Mouse (Mus musculus) liver, postnatal 0 days (tissue): ENCODE data around the gene Abcd2. TPM values are rescaled to one million over a fixed set of nuclear protein-coding genes. Genes with fewer than 3 reads are reported as not detected.

ENCODE experiments used
- ATAC-seq: fragments of 200-750 bp; cut with Nextera tagmentation; 2 replicates; pipeline ENCODE4 v1.8.0; 2017; ENCODE audit warnings: mild to moderate bottlenecking, moderate library complexity
- DNase-seq: peaks from one replicate; pipeline ENCODE4 v3.0.0-alpha.2; 2016
- H3K27ac ChIP-seq: fragments of 300-500 bp; sonication (generic); 2 replicates; pipeline ENCODE4 v1.5.1; 2014; ENCODE audit warnings: antibody characterized with exemption, moderate library complexity, mild to moderate bottlenecking, low read depth
- H3K27me3 ChIP-seq: fragments of 300-500 bp; sonication (generic); 2 replicates; pipeline ENCODE4 v1.6.1; 2014; ENCODE audit warnings: low read length, control low read depth, mixed read lengths; ENCODE audit not compliant: insufficient read depth
- H3K36me3 ChIP-seq: fragments of 300-500 bp; sonication (generic); replicated peaks from 2 replicates; pipeline ENCODE4 v1.6.1; 2014; ENCODE audit warnings: mild to moderate bottlenecking, control low read depth, low read length, moderate library complexity, mixed read lengths; ENCODE audit not compliant: insufficient read depth
- H3K4me1 ChIP-seq: fragments of 300-500 bp; sonication (generic); 2 replicates; pipeline ENCODE4 v1.6.1; 2014; ENCODE audit warnings: antibody characterized with exemption, mild to moderate bottlenecking, control low read depth; ENCODE audit not compliant: insufficient read depth
- H3K4me2 ChIP-seq: fragments of 300-500 bp; sonication (generic); 2 replicates; pipeline ENCODE4 v1.6.1; 2014; ENCODE audit warnings: low read depth, mild to moderate bottlenecking, low read length, moderate library complexity, mixed read lengths
- H3K4me3 ChIP-seq: fragments of 300-500 bp; sonication (generic); 2 replicates; pipeline ENCODE4 v1.5.1; 2014; ENCODE audit warnings: low read depth, low read length
- H3K9ac ChIP-seq: fragments of 300-500 bp; sonication (generic); replicated peaks from 2 replicates; pipeline ENCODE4 v1.6.1; 2014; ENCODE audit warnings: mild to moderate bottlenecking, moderate library complexity
- H3K9me3 ChIP-seq: fragments of 300-500 bp; sonication (generic); 2 replicates; pipeline ENCODE4 v1.6.1; 2016; ENCODE audit warnings: mild to moderate bottlenecking, control low read depth, low read length, mixed read lengths
- CTCF ChIP-seq: sonication (generic); IDR thresholded peaks from 2 replicates; pipeline ENCODE4 v1.5.1; 2016; ENCODE audit warnings: antibody characterized with exemption, low read depth
- EP300 ChIP-seq: IDR thresholded peaks from 2 replicates; pipeline ENCODE4 v1.6.1; 2016; ENCODE audit warnings: antibody characterized with exemption, low read depth, mild to moderate bottlenecking
- WGBS: fragments of 180-500 bp; shearing (Covaris S2); extraction: QIAGEN DNeasy Blood & Tissue Kit; methylation state at CpG from one replicate; pipeline ENCODE4 v1.1.7; 2014; ENCODE audit not compliant: insufficient replicate concordance; 5-methylcytosine and 5-hydroxymethylcytosine counted together
- polyA plus RNA-seq: library from polyadenylated mRNA; unstranded; fragments of >200 nt; fragmentation: Nextera tagmentation; extraction: Ambion mirVana; gene quantifications from 2 replicates; pipeline ENCODE4 v1.2.1, GENCODE M21; 2015

Abcd2 gene
- polyA plus RNA-seq, 1 experiment from 2014 or later: 55.2 TPM

- no peak overlapping the region for H3K4me3 ChIP-seq
- TF ChIP-seq EP300 (no peak), CTCF (no peak)
- no peak overlapping the region for H3K9ac ChIP-seq
- no peaks in the 10 kb centered on the region for H3K27me3 ChIP-seq
- H3K4me2 ChIP-seq: no peak overlapping the region
- H3K4me1 ChIP-seq: no peaks in the 10 kb centered on the region
- no peak for ATAC-seq
- H3K27ac ChIP-seq: no peak overlapping the region
- WGBS: 65% methylated on average over 4 of the region's 4 CpGs
- no peak for DNase-seq
- H3K9me3 ChIP-seq: no peaks in the 10 kb centered on the region
- no peaks in the 10 kb centered on the region for H3K36me3 ChIP-seq
These were observed 67.0 kb downstream of the Abcd2 start for GRCm38 (mm10) chr15:91124584-91124983.

GRCm38 (mm10) chr15:91112555-91113209 lies 78.9 kb downstream of the Abcd2 start:
- no peak overlapping the region for H3K27ac ChIP-seq
- DNase-seq: no peak

DNA sequence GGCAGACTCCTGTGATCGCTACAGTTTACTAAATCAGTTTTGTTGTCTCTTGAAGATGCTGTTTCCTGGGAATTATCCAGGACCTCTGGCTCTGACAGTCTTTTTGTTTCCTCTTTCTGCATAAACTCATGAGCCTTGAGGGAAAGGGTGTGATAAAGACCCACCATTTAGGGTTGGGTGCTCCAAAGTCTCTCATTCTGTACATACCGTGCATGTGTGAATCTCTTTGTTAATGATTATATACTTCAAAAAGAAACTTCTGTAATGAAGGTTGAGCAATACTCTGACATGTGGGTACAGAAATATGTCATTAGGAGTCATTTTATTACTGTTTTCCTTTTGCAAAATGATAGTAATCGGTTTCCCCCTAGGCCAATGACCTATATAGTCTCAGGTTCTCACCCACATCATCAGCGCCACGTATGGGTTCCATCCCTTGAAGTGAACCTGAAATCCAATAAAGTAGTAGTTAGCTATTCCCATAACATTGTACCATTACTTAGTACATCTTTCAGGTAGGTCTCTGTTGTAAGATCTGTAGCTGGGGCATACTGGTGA lies 83.4 kb downstream of the Abcd2 start:
- 81% methylated on average over 5 of the region's 5 CpGs for WGBS
- Histone ChIP-seq H3K9ac (no peak overlapping the region), H3K4me2 (no peak overlapping the region), H3K4me1 (no peaks in the 10 kb centered on the region), H3K36me3 (no peaks in the 10 kb centered on the region), H3K27me3 (no peaks in the 10 kb centered on the region), H3K9me3 (no peaks in the 10 kb centered on the region), H3K4me3 (no peak overlapping the region), H3K27ac (no peak overlapping the region)
- ATAC-seq: no peak
- no peak for DNase-seq
- TF ChIP-seq EP300 (no peak), CTCF (no peak)

More at GRCm38 (mm10) chr15:91112555-91113209, 78.9 kb downstream of the Abcd2 start:
- no peak for TF ChIP-seq EP300
- no peak for TF ChIP-seq CTCF
- Histone ChIP-seq H3K4me1 (no peaks in the 10 kb centered on the region), H3K9me3 (no peaks in the 10 kb centered on the region), H3K36me3 (no peaks in the 10 kb centered on the region), H3K4me3 (no peak overlapping the region), H3K4me2 (no peak overlapping the region), H3K27me3 (no peaks in the 10 kb centered on the region), H3K9ac (no peak overlapping the region)
- peak; percentile 66 for ATAC-seq
- 69% methylated on average over 7 of the region's 7 CpGs for WGBS

DNA sequence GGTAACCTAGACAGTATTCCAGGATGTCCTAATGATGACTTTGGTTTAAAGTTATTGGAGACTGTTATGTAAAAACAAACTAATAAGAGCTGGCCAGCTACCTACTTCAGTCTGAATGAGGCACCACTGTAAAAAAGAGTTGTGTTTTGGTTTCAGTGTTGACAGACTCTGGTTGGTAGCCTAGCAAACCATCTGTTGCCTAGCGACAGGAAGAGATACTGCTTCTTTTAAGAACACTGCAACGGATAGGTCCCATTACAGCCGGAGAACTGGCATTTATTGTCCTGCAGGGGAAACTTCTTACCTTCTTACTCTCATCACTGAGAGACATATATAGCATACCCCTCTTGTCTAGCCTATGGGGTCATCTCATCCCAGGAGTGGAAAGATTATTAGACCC lies 86.7 kb downstream of the Abcd2 start:
- WGBS: 55% methylated on average over 3 of the region's 3 CpGs
- H3K36me3 ChIP-seq: no peaks in the 10 kb centered on the region
- no peak for DNase-seq
- ATAC-seq: no peak
- H3K4me1 ChIP-seq: no peaks in the 10 kb centered on the region
- no peak for TF ChIP-seq EP300
- no peak for TF ChIP-seq CTCF
- no peaks in the 10 kb centered on the region for H3K9me3 ChIP-seq
- no peak overlapping the region for H3K4me2 ChIP-seq
- H3K27me3 ChIP-seq: no peaks in the 10 kb centered on the region
- H3K9ac ChIP-seq: no peak overlapping the region
- no peak overlapping the region for H3K27ac ChIP-seq
- no peak overlapping the region for H3K4me3 ChIP-seq

GRCm38 (mm10) chr15:91104276-91104675 lies 87.3 kb downstream of the Abcd2 start:
- DNase-seq: no peak
- Histone ChIP-seq H3K4me1 (no peaks in the 10 kb centered on the region), H3K4me2 (no peak overlapping the region), H3K27ac (no peak overlapping the region), H3K9me3 (no peaks in the 10 kb centered on the region), H3K27me3 (no peaks in the 10 kb centered on the region), H3K36me3 (no peaks in the 10 kb centered on the region), H3K9ac (no peak overlapping the region), H3K4me3 (no peak overlapping the region)
- no peak for ATAC-seq
- TF ChIP-seq CTCF (no peak), EP300 (no peak)
- 70% methylated on average over 1 of the region's 1 CpGs for WGBS

- Histone ChIP-seq H3K9ac (no peak overlapping the region), H3K9me3 (no peaks in the 10 kb centered on the region), H3K4me2 (no peak overlapping the region), H3K36me3 (no peaks in the 10 kb centered on the region), H3K4me1 (no peaks in the 10 kb centered on the region), H3K27me3 (no peaks in the 10 kb centered on the region), H3K4me3 (no peak overlapping the region), H3K27ac (0 out of 2 replicates have a peak overlapping the region, but pooled peaks have one; percentile 36)
- DNase-seq (peak; percentile 29), ATAC-seq (peak; percentile 97)
- WGBS: 55% methylated on average over 14 of the region's 14 CpGs
- 0 out of 2 replicates have a peak, but pooled peaks have one; percentile 18 for TF ChIP-seq EP300
- TF ChIP-seq CTCF: no peak
These were observed 87.8 kb downstream of the Abcd2 start for GRCm38 (mm10) chr15:91103814-91104213.

DNA sequence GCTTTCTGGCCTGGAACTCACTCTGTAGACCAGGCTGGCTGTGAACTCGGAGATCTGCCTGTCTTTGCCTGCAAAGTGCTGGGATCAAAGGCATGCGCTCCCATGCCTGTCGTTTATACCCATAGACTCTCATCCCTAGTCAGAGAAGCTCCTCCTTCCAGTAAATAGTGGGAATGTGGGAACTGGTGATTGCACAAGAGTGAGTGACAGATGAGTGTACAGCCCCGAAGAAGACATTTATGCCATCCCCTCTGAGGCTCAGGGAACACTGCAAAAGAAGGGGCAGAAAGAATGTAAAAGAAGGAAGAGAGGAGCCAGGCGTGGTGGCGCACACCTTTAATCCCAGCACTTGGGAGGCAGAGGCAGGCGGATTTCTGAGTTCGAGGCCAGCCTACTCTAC lies 88.3 kb downstream of the Abcd2 start:
- H3K4me3 ChIP-seq: no peak overlapping the region
- H3K9ac ChIP-seq: no peak overlapping the region
- no peak overlapping the region for H3K4me2 ChIP-seq
- H3K4me1 ChIP-seq: no peaks in the 10 kb centered on the region
- 79% methylated on average over 8 of the region's 8 CpGs for WGBS
- peak; percentile 88 for ATAC-seq
- H3K27me3 ChIP-seq: no peaks in the 10 kb centered on the region
- no peaks in the 10 kb centered on the region for H3K36me3 ChIP-seq
- TF ChIP-seq EP300: no peak
- TF ChIP-seq CTCF: no peak
- DNase-seq: no peak
- no peaks in the 10 kb centered on the region for H3K9me3 ChIP-seq
- 0 out of 2 replicates have a peak overlapping the region, but pooled peaks have one; percentile 36 for H3K27ac ChIP-seq
